Mouse (Mus musculus) heart, embryonic 13.5 days (tissue): ENCODE results near the gene Hoxc11. TPM values are rescaled to one million over a fixed set of nuclear protein-coding genes. Genes with fewer than 3 reads are reported as not detected.

Source experiments
- ATAC-seq: fragments of 200-750 bp; cut with Nextera tagmentation; 2 replicates; pipeline ENCODE4 v1.8.0; 2017; ENCODE audit warnings: moderate TSS enrichment; ENCODE audit not compliant: insufficient number of reproducible peaks, low FRiP score, low TSS enrichment; ENCODE audit errors: extremely low read depth
- H3K27ac ChIP-seq: fragments of 300-500 bp; sonication (generic); replicated peaks from 2 replicates; pipeline ENCODE4 v1.5.1; 2015; ENCODE audit warnings: moderate library complexity, mild to moderate bottlenecking, inconsistent platforms
- H3K27me3 ChIP-seq: fragments of 300-500 bp; sonication (generic); replicated peaks from 2 replicates; pipeline ENCODE4 v1.6.1; 2015; ENCODE audit warnings: mild to moderate bottlenecking, inconsistent platforms
- H3K36me3 ChIP-seq: fragments of 300-500 bp; sonication (generic); 2 replicates; pipeline ENCODE4 v1.6.1; 2015; ENCODE audit warnings: mild to moderate bottlenecking, inconsistent platforms
- H3K4me1 ChIP-seq: fragments of 300-500 bp; sonication (generic); 2 replicates; pipeline ENCODE4 v1.6.1; 2015; ENCODE audit warnings: inconsistent platforms
- H3K4me2 ChIP-seq: fragments of 300-500 bp; sonication (generic); 2 replicates; pipeline ENCODE4 v1.6.1; 2015; ENCODE audit warnings: inconsistent platforms, mild to moderate bottlenecking, moderate library complexity
- H3K4me3 ChIP-seq: fragments of 300-500 bp; sonication (generic); 2 replicates; pipeline ENCODE4 v1.5.1; 2015; ENCODE audit warnings: moderate library complexity, mild to moderate bottlenecking, inconsistent platforms
- H3K9ac ChIP-seq: fragments of 300-500 bp; sonication (generic); 2 replicates; pipeline ENCODE4 v1.6.1; 2015; ENCODE audit warnings: inconsistent platforms, mild to moderate bottlenecking, moderate library complexity
- H3K9me3 ChIP-seq: fragments of 300-500 bp; sonication (generic); 2 replicates; pipeline ENCODE4 v1.6.1; 2016; ENCODE audit warnings: inconsistent platforms
- WGBS: fragments of 180-500 bp; shearing (Covaris S2); methylation state at CpG from one replicate; pipeline ENCODE4 v1.1.7; 2015; ENCODE audit warnings: mixed read lengths; 5-methylcytosine and 5-hydroxymethylcytosine counted together
- polyA plus RNA-seq: library from polyadenylated mRNA; unstranded; fragments of >200 nt; fragmentation: Nextera tagmentation; extraction: Ambion mirVana; gene quantifications from 2 replicates; pipeline ENCODE4 v1.2.1, GENCODE M21; 2015

Gene Hoxc11
- polyA plus RNA-seq, 1 experiment from 2014 or later = not detected

GRCm38 (mm10) chr15:102921053-102922011, 32.9 kb upstream of the Hoxc11 start, which contains the start of gene Hoxc13:
Gene Hoxc13 (plus strand): TSS chr15:102921103.
- peaks cover 99% of the 10 kb centered on the region for H3K27me3 ChIP-seq
- H3K4me1 ChIP-seq = peaks cover 10% of the 10 kb centered on the region
- no peak within 1 kb of the TSS for H3K9ac ChIP-seq
- peak within 1 kb of the TSS; percentile 60 for H3K4me2 ChIP-seq
- no peak for ATAC-seq
- H3K4me3 ChIP-seq = peak within 1 kb of the TSS; percentile 36
- no peak within 1 kb of the TSS for H3K27ac ChIP-seq
- no peaks in the 10 kb centered on the region for H3K36me3 ChIP-seq
- 1% methylated on average over 83 of the region's 88 CpGs for whole genome bisulfite sequencing
- no peaks in the 10 kb centered on the region for H3K9me3 ChIP-seq

- H3K4me2 ChIP-seq = 0 out of 2 replicates have a peak overlapping the region, but pooled peaks have one; percentile 17
- under 1% methylated on average over 24 of the region's 24 CpGs for WGBS
- peak overlapping the region; percentile 36 for H3K4me3 ChIP-seq
Measured at GRCm38 (mm10) chr15:102922012-102922362, 32.2 kb upstream of the Hoxc11 start.

GRCm38 (mm10) chr15:102922636-102923500, 31.4 kb upstream of the Hoxc11 start:
- no peak for ATAC-seq
- Histone ChIP-seq H3K4me3 (no peak overlapping the region), H3K36me3 (no peaks in the 10 kb centered on the region), H3K9me3 (no peaks in the 10 kb centered on the region), H3K27ac (no peak overlapping the region), H3K4me2 (no peak overlapping the region), H3K9ac (no peak overlapping the region), H3K27me3 (peaks cover 99% of the 10 kb centered on the region), H3K4me1 (peaks cover 10% of the 10 kb centered on the region)
- 15% methylated on average over 6 of the region's 6 CpGs for WGBS

More at GRCm38 (mm10) chr15:102922012-102922362, 32.2 kb upstream of the Hoxc11 start:
- Histone ChIP-seq H3K4me1 (peaks cover 10% of the 10 kb centered on the region), H3K27ac (no peak overlapping the region), H3K9me3 (no peaks in the 10 kb centered on the region), H3K9ac (no peak overlapping the region), H3K36me3 (no peaks in the 10 kb centered on the region), H3K27me3 (peaks cover 99% of the 10 kb centered on the region)
- no peak for ATAC-seq

GRCm38 (mm10) chr15:102927032-102927645, 27.1 kb upstream of the Hoxc11 start:
- WGBS = under 1% methylated on average over 40 of the region's 40 CpGs
- no peak for ATAC-seq
- H3K9me3 ChIP-seq = no peaks in the 10 kb centered on the region
- H3K27me3 ChIP-seq = peaks cover 99% of the 10 kb centered on the region
- no peak overlapping the region for H3K9ac ChIP-seq
- H3K4me2 ChIP-seq = no peak overlapping the region
- no peak overlapping the region for H3K4me3 ChIP-seq
- no peak overlapping the region for H3K27ac ChIP-seq
- no peaks in the 10 kb centered on the region for H3K36me3 ChIP-seq
- no peaks in the 10 kb centered on the region for H3K4me1 ChIP-seq

- Histone ChIP-seq H3K4me1 (peaks cover 6% of the 10 kb centered on the region; the same call in 1 of the 2 replicates), H3K27ac (no peak overlapping the region), H3K4me2 (no peak overlapping the region), H3K4me3 (no peak overlapping the region), H3K36me3 (no peaks in the 10 kb centered on the region), H3K27me3 (peaks cover 100% of the 10 kb centered on the region), H3K9me3 (no peaks in the 10 kb centered on the region), H3K9ac (no peak overlapping the region)
- WGBS = under 1% methylated on average over 23 of the region's 23 CpGs
- ATAC-seq = no peak
Measured at GRCm38 (mm10) chr15:102931706-102932358, 22.4 kb upstream of the Hoxc11 start.

- Histone ChIP-seq H3K9me3 (no peaks in the 10 kb centered on the region), H3K9ac (no peak overlapping the region), H3K36me3 (no peaks in the 10 kb centered on the region), H3K4me3 (no peak overlapping the region), H3K27me3 (peaks cover 100% of the 10 kb centered on the region), H3K27ac (no peak overlapping the region), H3K4me1 (peaks cover 7% of the 10 kb centered on the region; the same call in 1 of the 2 replicates), H3K4me2 (no peak overlapping the region)
- ATAC-seq = no peak
- 2% methylated on average over 12 of the region's 12 CpGs for WGBS
Measured at GRCm38 (mm10) chr15:102934438-102934837, 19.8 kb upstream of the Hoxc11 start.

- no peak overlapping the region for H3K9ac ChIP-seq
- peaks cover 7% of the 10 kb centered on the region; the same call in 1 of the 2 replicates for H3K4me1 ChIP-seq
- under 1% methylated on average over 27 of the region's 27 CpGs for WGBS
- H3K4me3 ChIP-seq = peak overlapping the region; percentile 33
- H3K9me3 ChIP-seq = no peaks in the 10 kb centered on the region
- no peak overlapping the region for H3K27ac ChIP-seq
- H3K27me3 ChIP-seq = peaks cover 100% of the 10 kb centered on the region
- no peaks in the 10 kb centered on the region for H3K36me3 ChIP-seq
- H3K4me2 ChIP-seq = peak overlapping the region; percentile 38; the same call in 1 of the 2 replicates
- ATAC-seq = no peak
Measured at GRCm38 (mm10) chr15:102934897-102935296, 19.3 kb upstream of the Hoxc11 start.

- no peak within 1 kb of the TSS for H3K27ac ChIP-seq
- ATAC-seq = no peak
- H3K27me3 ChIP-seq = peaks cover 100% of the 10 kb centered on the region
- H3K36me3 ChIP-seq = no peaks in the 10 kb centered on the region
- peaks cover 7% of the 10 kb centered on the region; the same call in 1 of the 2 replicates for H3K4me1 ChIP-seq
- peak within 1 kb of the TSS; percentile 11; the same call in 1 of the 2 replicates for H3K4me3 ChIP-seq
- no peaks in the 10 kb centered on the region for H3K9me3 ChIP-seq
- no peak within 1 kb of the TSS for H3K4me2 ChIP-seq
- under 1% methylated on average over 31 of the region's 31 CpGs for WGBS
- no peak within 1 kb of the TSS for H3K9ac ChIP-seq
Measured at GRCm38 (mm10) chr15:102936279-102936972, 17.8 kb upstream of the Hoxc11 start, which contains the start of gene Hoxc12. Gene Hoxc12 (plus strand): TSS chr15:102936757.

GRCm38 (mm10) chr15:102937036-102937666, 17.1 kb upstream of the Hoxc11 start:
- H3K4me1 ChIP-seq = peaks cover 7% of the 10 kb centered on the region; the same call in 1 of the 2 replicates
- peak overlapping the region; percentile 11; the same call in 1 of the 2 replicates for H3K4me3 ChIP-seq
- no peak overlapping the region for H3K9ac ChIP-seq
- ATAC-seq = no peak
- H3K27me3 ChIP-seq = peaks cover 100% of the 10 kb centered on the region
- H3K36me3 ChIP-seq = no peaks in the 10 kb centered on the region
- no peak overlapping the region for H3K27ac ChIP-seq
- 2% methylated on average over 50 of the region's 50 CpGs for WGBS
- H3K9me3 ChIP-seq = no peaks in the 10 kb centered on the region
- no peak overlapping the region for H3K4me2 ChIP-seq
